Mouse (Mus musculus): Measurements from ENCODE around the gene Efna3. TPM values are rescaled to one million over a fixed set of nuclear protein-coding genes. Genes with fewer than 3 reads are reported as not detected.

Efna3 gene
- polyA plus RNA-seq, 1 experiment from 2014 or later: 55.8 TPM

GRCm38 (mm10) chr3:89341794-89342193 is 19.0 kb upstream of the Efna3 start:
- H3K36me3 ChIP-seq (ENCODE audit: control insufficient read depth, insufficient read depth): no peaks in the 10 kb centered on the region; the same call in 1 of the 2 replicates
- WGBS: 59% methylated on average over 4 of the region's 4 CpGs
- 0 out of 2 replicates have a peak overlapping the region, but pooled peaks have one; percentile 8 for H3K9ac ChIP-seq (replicated peaks; ENCODE audit: low read depth, low read length)
- peaks cover 37% of the 10 kb centered on the region for H3K4me1 ChIP-seq (replicated peaks; ENCODE audit: control insufficient read depth, insufficient read depth, low read length)
- no peak overlapping the region for H3K4me2 ChIP-seq (ENCODE audit: low read length)
- H3K27me3 ChIP-seq (replicated peaks; ENCODE audit: control insufficient read depth, insufficient read depth, low read length): no peaks in the 10 kb centered on the region
- no peak for ATAC-seq
- no peak overlapping the region for H3K27ac ChIP-seq (ENCODE audit: low read length)
- no peak overlapping the region for H3K4me3 ChIP-seq (replicated peaks; ENCODE audit: low read length)
- H3K9me3 ChIP-seq (ENCODE audit: control insufficient read depth, low read length): no peaks in the 10 kb centered on the region

DNA sequence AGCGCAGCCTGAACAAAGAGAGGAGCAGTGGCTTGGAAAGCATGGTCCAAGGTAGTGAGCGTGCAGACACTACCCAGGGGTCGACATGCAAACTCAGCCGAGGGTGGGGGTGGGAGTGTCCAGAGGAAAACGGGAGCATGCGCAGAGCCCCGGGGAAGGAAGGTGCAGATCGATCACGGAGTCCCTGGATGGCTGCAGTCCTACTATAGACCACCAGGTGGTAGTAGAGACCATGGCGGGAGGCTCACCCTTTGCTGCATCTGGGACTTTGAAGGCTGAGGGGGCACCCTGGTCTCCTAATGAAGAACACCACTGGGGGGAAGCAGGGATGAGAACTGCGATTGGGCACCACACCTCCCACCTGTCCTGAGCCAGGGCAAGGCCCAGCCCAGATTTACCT is 17.7 kb upstream of the Efna3 start:
- ATAC-seq: peak; percentile 46
- H3K9me3 ChIP-seq (ENCODE audit: control insufficient read depth, low read length): no peaks in the 10 kb centered on the region
- H3K27me3 ChIP-seq (replicated peaks; ENCODE audit: control insufficient read depth, insufficient read depth, low read length): no peaks in the 10 kb centered on the region
- no peaks in the 10 kb centered on the region; the same call in 1 of the 2 replicates for H3K36me3 ChIP-seq (ENCODE audit: control insufficient read depth, insufficient read depth)
- peak overlapping the region; percentile 37 for H3K4me3 ChIP-seq (replicated peaks; ENCODE audit: low read length)
- peak overlapping the region; percentile 65 for H3K4me2 ChIP-seq (ENCODE audit: low read length)
- H3K27ac ChIP-seq (ENCODE audit: low read length): no peak overlapping the region
- peaks cover 50% of the 10 kb centered on the region for H3K4me1 ChIP-seq (replicated peaks; ENCODE audit: control insufficient read depth, insufficient read depth, low read length)
- 3% methylated on average over 11 of the region's 11 CpGs for WGBS
- peak overlapping the region; percentile 54 for H3K9ac ChIP-seq (replicated peaks; ENCODE audit: low read depth, low read length)

GRCm38 (mm10) chr3:89339416-89339815 is 16.7 kb upstream of the Efna3 start:
- Histone ChIP-seq H3K27ac (ENCODE audit: low read length) (no peak overlapping the region), H3K9ac (replicated peaks; ENCODE audit: low read depth, low read length) (no peak overlapping the region), H3K4me1 (replicated peaks; ENCODE audit: control insufficient read depth, insufficient read depth, low read length) (peaks cover 50% of the 10 kb centered on the region), H3K4me3 (replicated peaks; ENCODE audit: low read length) (no peak overlapping the region), H3K9me3 (ENCODE audit: control insufficient read depth, low read length) (no peaks in the 10 kb centered on the region), H3K36me3 (ENCODE audit: control insufficient read depth, insufficient read depth) (no peaks in the 10 kb centered on the region), H3K4me2 (ENCODE audit: low read length) (no peak overlapping the region), H3K27me3 (replicated peaks; ENCODE audit: control insufficient read depth, insufficient read depth, low read length) (no peaks in the 10 kb centered on the region)
- WGBS: 28% methylated on average over 8 of the region's 8 CpGs
- ATAC-seq: no peak

DNA sequence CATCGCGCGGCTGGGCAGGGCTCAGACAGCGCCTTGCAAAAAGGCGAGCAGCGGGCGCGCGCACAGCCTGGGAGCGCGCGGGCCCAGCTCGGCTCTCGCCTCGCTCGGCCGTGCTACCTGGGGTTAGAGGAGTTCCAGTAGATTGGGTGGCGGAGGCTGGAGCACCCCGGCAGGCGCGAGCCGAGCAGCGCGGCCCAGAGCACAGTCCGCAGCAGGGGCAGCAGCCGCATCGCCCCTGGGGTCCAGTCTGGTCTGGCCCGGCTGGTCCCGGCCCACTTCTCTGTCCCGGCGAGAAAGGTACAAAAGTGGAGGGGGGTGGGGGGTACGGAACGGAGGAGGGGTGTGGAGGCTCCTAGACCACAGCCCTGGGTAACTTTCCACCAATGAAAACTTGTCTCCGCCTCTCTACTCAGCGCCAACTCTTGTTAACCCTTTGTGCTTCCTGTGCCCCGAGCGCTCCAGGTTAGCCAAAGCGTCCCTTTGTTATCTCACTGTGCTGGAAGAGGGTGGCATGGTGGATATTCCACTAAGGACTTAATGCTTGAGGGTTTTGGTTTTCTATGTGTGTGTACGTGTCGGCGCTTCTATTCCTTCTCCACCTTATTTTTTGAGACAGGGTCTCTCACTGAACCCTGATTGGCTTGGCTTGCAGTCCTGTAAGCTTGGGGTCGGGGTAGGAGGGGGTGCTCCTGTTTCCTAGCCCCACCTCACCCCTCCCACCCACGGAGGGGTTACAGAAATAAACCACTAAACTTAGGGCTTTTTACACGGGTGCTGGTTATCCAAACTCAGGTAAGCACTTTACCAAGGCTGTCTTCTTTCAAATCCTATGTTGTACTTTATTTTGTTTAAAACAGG is 15.2 kb upstream of the Efna3 start, which contains the start of gene Efna4:
Efna4 (minus strand) TSS at position 308 of the 858 bp plus-strand sequence.
- ATAC-seq: peak; percentile 73
- Histone ChIP-seq H3K9ac (replicated peaks; ENCODE audit: low read depth, low read length) (peak within 1 kb of the TSS; percentile 86), H3K27me3 (replicated peaks; ENCODE audit: control insufficient read depth, insufficient read depth, low read length) (no peaks in the 10 kb centered on the region), H3K27ac (ENCODE audit: low read length) (peak within 1 kb of the TSS; percentile 83), H3K9me3 (ENCODE audit: control insufficient read depth, low read length) (no peaks in the 10 kb centered on the region), H3K4me1 (replicated peaks; ENCODE audit: control insufficient read depth, insufficient read depth, low read length) (peaks cover 54% of the 10 kb centered on the region), H3K36me3 (ENCODE audit: control insufficient read depth, insufficient read depth) (no peaks in the 10 kb centered on the region), H3K4me2 (ENCODE audit: low read length) (peak within 1 kb of the TSS; percentile 75), H3K4me3 (replicated peaks; ENCODE audit: low read length) (peak within 1 kb of the TSS; percentile 84)
- under 1% methylated on average over 44 of the region's 44 CpGs for WGBS

GRCm38 (mm10) chr3:89337062-89337720 is 14.4 kb upstream of the Efna3 start:
- no peak; the same call in 1 of the 2 replicates for ATAC-seq
- no peaks in the 10 kb centered on the region for H3K27me3 ChIP-seq (replicated peaks; ENCODE audit: control insufficient read depth, insufficient read depth, low read length)
- peak overlapping the region; percentile 86 for H3K9ac ChIP-seq (replicated peaks; ENCODE audit: low read depth, low read length)
- peaks cover 60% of the 10 kb centered on the region for H3K4me1 ChIP-seq (replicated peaks; ENCODE audit: control insufficient read depth, insufficient read depth, low read length)
- no peaks in the 10 kb centered on the region for H3K36me3 ChIP-seq (ENCODE audit: control insufficient read depth, insufficient read depth)
- peak overlapping the region; percentile 75 for H3K4me2 ChIP-seq (ENCODE audit: low read length)
- H3K4me3 ChIP-seq (replicated peaks; ENCODE audit: low read length): peak overlapping the region; percentile 84
- under 1% methylated on average over 21 of the region's 21 CpGs for WGBS
- H3K27ac ChIP-seq (ENCODE audit: low read length): peak overlapping the region; percentile 83
- H3K9me3 ChIP-seq (ENCODE audit: control insufficient read depth, low read length): no peaks in the 10 kb centered on the region

GRCm38 (mm10) chr3:89336529-89336928 is 13.8 kb upstream of the Efna3 start:
- peak overlapping the region; percentile 86 for H3K9ac ChIP-seq (replicated peaks; ENCODE audit: low read depth, low read length)
- H3K4me1 ChIP-seq (replicated peaks; ENCODE audit: control insufficient read depth, insufficient read depth, low read length): peaks cover 56% of the 10 kb centered on the region
- no peaks in the 10 kb centered on the region for H3K36me3 ChIP-seq (ENCODE audit: control insufficient read depth, insufficient read depth)
- ATAC-seq: no peak
- peak overlapping the region; percentile 75 for H3K4me2 ChIP-seq (ENCODE audit: low read length)
- peak overlapping the region; percentile 83 for H3K27ac ChIP-seq (ENCODE audit: low read length)
- WGBS: 3% methylated on average over 6 of the region's 6 CpGs
- no peaks in the 10 kb centered on the region for H3K27me3 ChIP-seq (replicated peaks; ENCODE audit: control insufficient read depth, insufficient read depth, low read length)
- no peaks in the 10 kb centered on the region for H3K9me3 ChIP-seq (ENCODE audit: control insufficient read depth, low read length)
- H3K4me3 ChIP-seq (replicated peaks; ENCODE audit: low read length): peak overlapping the region; percentile 84

DNA sequence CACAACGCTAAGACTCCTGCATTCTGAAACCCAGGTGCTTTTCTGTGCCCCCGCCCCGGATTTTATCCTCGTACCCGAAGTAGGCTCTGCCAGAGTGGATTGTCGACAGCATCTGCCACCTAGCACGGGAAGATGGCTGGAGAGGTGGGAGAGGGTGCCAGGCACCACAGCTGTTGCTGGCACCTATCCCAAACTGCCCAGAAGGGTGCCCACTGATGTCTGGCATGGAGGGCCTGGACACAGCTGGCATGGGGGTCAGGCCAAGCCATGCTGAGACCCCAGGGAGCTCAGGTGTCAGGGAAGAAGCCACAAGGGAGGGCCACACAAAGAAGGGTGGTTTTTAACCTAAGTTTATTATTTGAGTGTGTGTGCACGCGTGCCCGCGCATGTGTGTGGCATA is 10.3 kb upstream of the Efna3 start:
- Histone ChIP-seq H3K27ac (ENCODE audit: low read length) (0 out of 2 replicates have a peak overlapping the region, but pooled peaks have one; percentile 8), H3K4me2 (ENCODE audit: low read length) (no peak overlapping the region), H3K4me3 (replicated peaks; ENCODE audit: low read length) (no peak overlapping the region), H3K27me3 (replicated peaks; ENCODE audit: control insufficient read depth, insufficient read depth, low read length) (no peaks in the 10 kb centered on the region), H3K9me3 (ENCODE audit: control insufficient read depth, low read length) (no peaks in the 10 kb centered on the region), H3K4me1 (replicated peaks; ENCODE audit: control insufficient read depth, insufficient read depth, low read length) (peaks cover 43% of the 10 kb centered on the region), H3K9ac (replicated peaks; ENCODE audit: low read depth, low read length) (peak overlapping the region; percentile 33), H3K36me3 (ENCODE audit: control insufficient read depth, insufficient read depth) (no peaks in the 10 kb centered on the region)
- 54% methylated on average over 11 of the region's 11 CpGs for WGBS
- no peak for ATAC-seq

DNA sequence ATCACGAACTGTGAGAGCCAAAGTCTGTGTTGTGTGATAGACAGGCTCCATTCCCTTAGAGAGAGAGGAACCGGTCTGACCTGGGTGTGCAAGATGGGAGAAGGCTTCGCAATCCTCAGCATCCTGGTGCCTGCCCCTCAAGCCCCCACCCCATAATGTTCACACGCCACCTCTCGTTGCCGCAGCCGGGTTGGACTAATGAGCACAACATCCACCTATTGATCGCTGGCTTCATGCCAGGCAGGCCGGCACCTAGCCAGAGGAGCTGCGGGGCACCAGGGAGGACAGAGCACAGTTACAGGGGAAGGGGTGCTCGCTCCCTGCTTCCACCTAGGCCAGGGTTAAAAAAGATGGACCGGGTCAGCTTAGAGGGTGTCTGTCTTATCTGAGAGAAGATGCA is 9.7 kb upstream of the Efna3 start:
- ATAC-seq: peak; percentile 10; the same call in 1 of the 2 replicates
- Histone ChIP-seq H3K9me3 (ENCODE audit: control insufficient read depth, low read length) (no peaks in the 10 kb centered on the region), H3K36me3 (ENCODE audit: control insufficient read depth, insufficient read depth) (no peaks in the 10 kb centered on the region), H3K4me1 (replicated peaks; ENCODE audit: control insufficient read depth, insufficient read depth, low read length) (peaks cover 43% of the 10 kb centered on the region), H3K4me2 (ENCODE audit: low read length) (no peak overlapping the region), H3K27ac (ENCODE audit: low read length) (no peak overlapping the region), H3K9ac (replicated peaks; ENCODE audit: low read depth, low read length) (no peak overlapping the region), H3K27me3 (replicated peaks; ENCODE audit: control insufficient read depth, insufficient read depth, low read length) (no peaks in the 10 kb centered on the region), H3K4me3 (replicated peaks; ENCODE audit: low read length) (no peak overlapping the region)
- WGBS: 22% methylated on average over 12 of the region's 12 CpGs

GRCm38 (mm10) chr3:89332013-89332412 is 9.2 kb upstream of the Efna3 start:
- Histone ChIP-seq H3K36me3 (ENCODE audit: control insufficient read depth, insufficient read depth) (no peaks in the 10 kb centered on the region), H3K9me3 (ENCODE audit: control insufficient read depth, low read length) (no peaks in the 10 kb centered on the region), H3K4me3 (replicated peaks; ENCODE audit: low read length) (no peak overlapping the region), H3K27ac (ENCODE audit: low read length) (no peak overlapping the region), H3K4me1 (replicated peaks; ENCODE audit: control insufficient read depth, insufficient read depth, low read length) (peaks cover 39% of the 10 kb centered on the region), H3K9ac (replicated peaks; ENCODE audit: low read depth, low read length) (no peak overlapping the region), H3K27me3 (replicated peaks; ENCODE audit: control insufficient read depth, insufficient read depth, low read length) (no peaks in the 10 kb centered on the region), H3K4me2 (ENCODE audit: low read length) (no peak overlapping the region)
- ATAC-seq: no peak
- 28% methylated on average over 10 of the region's 10 CpGs for WGBS
